Mouse (Mus musculus): ENCODE measurements around the gene Cacna1c. TPM values are rescaled to one million over a fixed set of nuclear protein-coding genes. Genes with fewer than 3 reads are reported as not detected.

Cacna1c gene
- polyA plus RNA-seq, 1 experiment from 2014 or later, result 4.8 TPM

GRCm38 (mm10) chr6:118724388-118724787, 471.8 kb downstream of the Cacna1c start:
- no peak overlapping the region for H3K4me3 ChIP-seq (ENCODE audit: low read depth, low read length)
- ATAC-seq (no peak), DNase-seq (ENCODE audit: low spot score) (no peak)
- WGBS, result 78% methylated on average over 6 of the region's 6 CpGs
- no peaks in the 10 kb centered on the region for H3K4me1 ChIP-seq (ENCODE audit: insufficient read depth, low read depth, low read length)
- TF ChIP-seq EP300 (IDR thresholded peaks at IDR 0.05), result no peak
- no peak for TF ChIP-seq CTCF (IDR thresholded peaks at IDR 0.05)
- peaks cover 3% of the 10 kb centered on the region; the same call in 1 of the 2 replicates for H3K36me3 ChIP-seq (ENCODE audit: insufficient read depth, low read length)
- no peaks in the 10 kb centered on the region for H3K27me3 ChIP-seq (replicated peaks; ENCODE audit: insufficient read depth, low read length)
- H3K9me3 ChIP-seq (ENCODE audit: low read length), result no peaks in the 10 kb centered on the region
- no peak overlapping the region for H3K9ac ChIP-seq (replicated peaks; ENCODE audit: low read depth)
- no peak overlapping the region for H3K27ac ChIP-seq (ENCODE audit: low read length)
- no peak overlapping the region for H3K4me2 ChIP-seq (replicated peaks; ENCODE audit: low read depth, low read length)

GRCm38 (mm10) chr6:118722336-118722735, 473.9 kb downstream of the Cacna1c start:
- DNase-seq (ENCODE audit: low spot score), result no peak
- Histone ChIP-seq H3K9me3 (ENCODE audit: low read length) (no peaks in the 10 kb centered on the region), H3K27me3 (replicated peaks; ENCODE audit: insufficient read depth, low read length) (no peaks in the 10 kb centered on the region), H3K9ac (replicated peaks; ENCODE audit: low read depth) (no peak overlapping the region), H3K4me3 (ENCODE audit: low read depth, low read length) (no peak overlapping the region), H3K27ac (ENCODE audit: low read length) (no peak overlapping the region), H3K4me1 (ENCODE audit: insufficient read depth, low read depth, low read length) (no peaks in the 10 kb centered on the region), H3K36me3 (ENCODE audit: insufficient read depth, low read length) (no peaks in the 10 kb centered on the region; the same call in 1 of the 2 replicates), H3K4me2 (replicated peaks; ENCODE audit: low read depth, low read length) (no peak overlapping the region)
- TF ChIP-seq EP300 (IDR thresholded peaks at IDR 0.05), result no peak
- TF ChIP-seq CTCF (IDR thresholded peaks at IDR 0.05), result no peak
- 60% methylated on average over 6 of the region's 6 CpGs for WGBS
- ATAC-seq, result no peak

GRCm38 (mm10) chr6:118719486-118719885, 476.7 kb downstream of the Cacna1c start:
- Histone ChIP-seq H3K9me3 (ENCODE audit: low read length) (no peaks in the 10 kb centered on the region), H3K27me3 (replicated peaks; ENCODE audit: insufficient read depth, low read length) (no peaks in the 10 kb centered on the region), H3K36me3 (ENCODE audit: insufficient read depth, low read length) (no peaks in the 10 kb centered on the region), H3K4me1 (ENCODE audit: insufficient read depth, low read depth, low read length) (no peaks in the 10 kb centered on the region), H3K9ac (replicated peaks; ENCODE audit: low read depth) (no peak overlapping the region), H3K27ac (ENCODE audit: low read length) (no peak overlapping the region), H3K4me3 (ENCODE audit: low read depth, low read length) (no peak overlapping the region), H3K4me2 (replicated peaks; ENCODE audit: low read depth, low read length) (no peak overlapping the region)
- 0 out of 2 replicates have a peak, but pooled peaks have one; percentile 21 for ATAC-seq
- 64% methylated on average over 1 of the region's 1 CpGs for WGBS
- TF ChIP-seq CTCF (IDR thresholded peaks at IDR 0.05) (no peak), EP300 (IDR thresholded peaks at IDR 0.05) (no peak)
- peak; percentile 8 for DNase-seq (ENCODE audit: low spot score)

GRCm38 (mm10) chr6:118713286-118713685, 482.9 kb downstream of the Cacna1c start:
- no peak overlapping the region for H3K4me2 ChIP-seq (replicated peaks; ENCODE audit: low read depth, low read length)
- no peaks in the 10 kb centered on the region for H3K9me3 ChIP-seq (ENCODE audit: low read length)
- H3K27ac ChIP-seq (ENCODE audit: low read length), result no peak overlapping the region
- no peak overlapping the region for H3K4me3 ChIP-seq (ENCODE audit: low read depth, low read length)
- no peaks in the 10 kb centered on the region for H3K27me3 ChIP-seq (replicated peaks; ENCODE audit: insufficient read depth, low read length)
- no peak for DNase-seq (ENCODE audit: low spot score)
- no peaks in the 10 kb centered on the region for H3K36me3 ChIP-seq (ENCODE audit: insufficient read depth, low read length)
- WGBS, result 87% methylated on average over 5 of the region's 5 CpGs
- no peaks in the 10 kb centered on the region for H3K4me1 ChIP-seq (ENCODE audit: insufficient read depth, low read depth, low read length)
- TF ChIP-seq EP300 (IDR thresholded peaks at IDR 0.05), result no peak
- no peak for TF ChIP-seq CTCF (IDR thresholded peaks at IDR 0.05)
- H3K9ac ChIP-seq (replicated peaks; ENCODE audit: low read depth), result no peak overlapping the region
- no peak for ATAC-seq

- Histone ChIP-seq H3K4me1 (ENCODE audit: insufficient read depth, low read depth, low read length) (no peaks in the 10 kb centered on the region), H3K27ac (ENCODE audit: low read length) (no peak overlapping the region), H3K9me3 (ENCODE audit: low read length) (no peaks in the 10 kb centered on the region), H3K36me3 (ENCODE audit: insufficient read depth, low read length) (no peaks in the 10 kb centered on the region), H3K4me2 (replicated peaks; ENCODE audit: low read depth, low read length) (no peak overlapping the region), H3K9ac (replicated peaks; ENCODE audit: low read depth) (no peak overlapping the region), H3K27me3 (replicated peaks; ENCODE audit: insufficient read depth, low read length) (no peaks in the 10 kb centered on the region), H3K4me3 (ENCODE audit: low read depth, low read length) (no peak overlapping the region)
- ATAC-seq (no peak), DNase-seq (ENCODE audit: low spot score) (no peak)
- TF ChIP-seq CTCF (IDR thresholded peaks at IDR 0.05) (no peak), EP300 (IDR thresholded peaks at IDR 0.05) (no peak)
- 83% methylated on average over 14 of the region's 14 CpGs for WGBS
Measured at GRCm38 (mm10) chr6:118711677-118712322, 484.4 kb downstream of the Cacna1c start.

GRCm38 (mm10) chr6:118707066-118707465, 489.2 kb downstream of the Cacna1c start:
- Histone ChIP-seq H3K27ac (ENCODE audit: low read length) (no peak overlapping the region), H3K36me3 (ENCODE audit: insufficient read depth, low read length) (no peaks in the 10 kb centered on the region), H3K4me3 (ENCODE audit: low read depth, low read length) (no peak overlapping the region), H3K4me1 (ENCODE audit: insufficient read depth, low read depth, low read length) (no peaks in the 10 kb centered on the region), H3K9me3 (ENCODE audit: low read length) (no peaks in the 10 kb centered on the region), H3K9ac (replicated peaks; ENCODE audit: low read depth) (no peak overlapping the region), H3K27me3 (replicated peaks; ENCODE audit: insufficient read depth, low read length) (no peaks in the 10 kb centered on the region), H3K4me2 (replicated peaks; ENCODE audit: low read depth, low read length) (no peak overlapping the region)
- WGBS, result 82% methylated on average over 4 of the region's 4 CpGs
- no peak for DNase-seq (ENCODE audit: low spot score)
- TF ChIP-seq CTCF (IDR thresholded peaks at IDR 0.05) (no peak), EP300 (IDR thresholded peaks at IDR 0.05) (no peak)
- no peak for ATAC-seq

Measured in lung, postnatal 0 days (tissue).